In the genomic region with DNA sequence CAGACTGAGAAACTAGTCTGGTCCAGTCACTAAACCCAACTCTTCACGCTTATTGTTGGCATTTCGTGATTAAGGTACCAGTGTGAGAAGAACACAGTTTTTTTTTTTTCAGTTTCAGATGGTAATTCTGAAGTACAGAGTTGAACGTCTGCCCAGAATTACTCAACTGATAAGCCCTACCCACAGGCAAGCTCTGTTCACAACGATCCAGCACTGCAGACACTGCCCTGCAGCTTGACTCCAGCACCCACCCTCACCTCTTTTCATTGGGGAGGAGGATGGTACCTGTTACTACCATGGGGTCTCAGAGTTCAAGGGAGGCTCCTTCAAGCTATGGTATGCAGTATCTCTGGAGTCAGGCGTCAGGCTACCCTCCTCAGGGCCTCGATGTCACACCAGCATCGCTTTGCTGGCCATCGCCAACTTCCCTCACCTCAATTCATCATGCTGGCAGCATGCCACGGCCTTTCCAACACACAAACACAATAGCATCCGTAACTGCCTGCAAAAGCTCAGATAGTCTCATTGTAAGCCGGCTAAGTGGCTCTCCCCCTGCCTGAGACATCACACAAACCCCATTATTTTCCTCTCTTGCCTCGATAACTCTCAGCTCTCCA, we compare ENCODE assay signal across 14 mouse cellular contexts.
DNase-seq lines count a peak whose midpoint lies in the region; ATAC-seq lines count a peak whose summit lies in the region.
"Had no signal": no experiment of that assay in that cellular context is flagged by ENCODE, and none has a peak within 500 bp of the region (broad histone marks: within the 10 kb centered on the region; RNA-seq: fewer than 3 reads in every experiment).

No protein-coding gene starts in this region.

- peak; percentile 48 for ATAC-seq in forebrain, embryonic 13.5 days
- ATAC-seq: CD4-positive, CD25-positive, alpha-beta regulatory T cell, adult 4 months; intestine, embryonic 16.5 days had no signal

- H3K27me3 ChIP-seq in forebrain, embryonic 13.5 days, result no peaks in the 10 kb centered on the region
- H3K27me3 ChIP-seq in forebrain, embryonic 10.5 days (ENCODE audit: poor library complexity, severe bottlenecking), result no peaks in the 10 kb centered on the region
- H3K27me3 ChIP-seq: embryonic facial prominence, embryonic 13.5 days; megakaryocyte, embryonic 14.5 days had no signal

- no peak overlapping the region for H3K4me3 ChIP-seq in forebrain, embryonic 13.5 days
- H3K4me3 ChIP-seq in forebrain, embryonic 10.5 days, result no peak overlapping the region
- H3K4me3 ChIP-seq: embryonic facial prominence, embryonic 13.5 days; megakaryocyte, embryonic 14.5 days had no signal

- no peaks in the 10 kb centered on the region; the same call in 1 of the 2 replicates for H3K36me3 ChIP-seq in forebrain, embryonic 13.5 days (ENCODE audit: poor library complexity, severe bottlenecking)
- H3K36me3 ChIP-seq in forebrain, embryonic 10.5 days (replicated peaks), result no peaks in the 10 kb centered on the region
- H3K36me3 ChIP-seq: embryonic facial prominence, embryonic 13.5 days had no signal

- H3K4me2 ChIP-seq in forebrain, embryonic 13.5 days, result no peak overlapping the region
- H3K4me2 ChIP-seq: embryonic facial prominence, embryonic 13.5 days; liver, embryonic 11.5 days had no signal

- H3K27ac ChIP-seq in forebrain, embryonic 13.5 days, result 0 out of 2 replicates have a peak overlapping the region, but pooled peaks have one; percentile 21
- H3K27ac ChIP-seq in forebrain, embryonic 10.5 days, result no peak overlapping the region
- H3K27ac ChIP-seq: embryonic facial prominence, embryonic 13.5 days had no signal

- peaks cover 21% of the 10 kb centered on the region for H3K4me1 ChIP-seq in forebrain, embryonic 13.5 days
- peaks cover 12% of the 10 kb centered on the region for H3K4me1 ChIP-seq in forebrain, embryonic 10.5 days
- H3K4me1 ChIP-seq: embryonic facial prominence, embryonic 13.5 days; megakaryocyte, embryonic 14.5 days had no signal

- H3K9me3 ChIP-seq in forebrain, embryonic 13.5 days (replicated peaks), result no peaks in the 10 kb centered on the region
- no peaks in the 10 kb centered on the region for H3K9me3 ChIP-seq in forebrain, embryonic 10.5 days
- H3K9me3 ChIP-seq: embryonic facial prominence, embryonic 13.5 days had no signal

- no peak for DNase-seq in forebrain, embryonic 10.5 days (ENCODE audit: extremely low spot score, low spot score)
- DNase-seq in layer of hippocampus, adult 8-10 months (ENCODE audit: low spot score in 2 of 2), result peak; percentile 29 to 35
- DNase-seq in layer of hippocampus, postnatal 25 days (ENCODE audit: extremely low spot score in 1 of 2, low spot score in 1 of 2), result no peak
- peak; percentile 57 for DNase-seq in testis, postnatal 10 days (ENCODE audit: low spot score)
- no peak for DNase-seq in testis, postnatal 14 days (ENCODE audit: low spot score)
- DNase-seq in thymus, adult 18-20 months, result no peak
- no peak for DNase-seq in cerebellum, postnatal 36 days
- DNase-seq: gastrocnemius, postnatal 10 days had no signal

- 33% methylated on average over 12 of the region's 12 CpGs for WGBS in forebrain, embryonic 13.5 days
- 77% methylated on average over 12 of the region's 12 CpGs for WGBS in forebrain, embryonic 10.5 days

- no peak overlapping the region for H3K9ac ChIP-seq in forebrain, embryonic 13.5 days
- H3K9ac ChIP-seq: embryonic facial prominence, embryonic 13.5 days had no signal

Comparison
In these comparisons a context has a peak if more than half of its experiments do, and no peak if none do; other contexts are left out.
1. DNase-seq: peak in layer of hippocampus, adult 8-10 months (2 of 2) and testis, postnatal 10 days (single experiment); none in forebrain, embryonic 10.5 days (single experiment), layer of hippocampus, postnatal 25 days (0 of 2), testis, postnatal 14 days (single experiment), thymus, adult 18-20 months (0 of 2) and cerebellum, postnatal 36 days (0 of 2).